Mouse (Mus musculus) lung, adult 2 months (tissue): Measurements from ENCODE around the gene Mylip. TPM values are rescaled to one million over a fixed set of nuclear protein-coding genes. Genes with fewer than 3 reads are reported as not detected.

Experiments used
- DNase-seq: peaks from one replicate; pipeline ENCODE4 v3.0.0; 2022
- H3K4me1 ChIP-seq: fragments of 200-500 bp; 2 replicates; pipeline ENCODE4 v1.6.1; 2011; ENCODE audit warnings: low read length; ENCODE audit not compliant: control insufficient read depth, insufficient read depth
- H3K4me3 ChIP-seq: fragments of 200-500 bp; replicated peaks from 2 replicates; pipeline ENCODE3; 2011; ENCODE audit warnings: low read depth, mild to moderate bottlenecking, control low read depth, low read length; ENCODE audit errors: extremely low read depth
- CTCF ChIP-seq: fragments of 200-500 bp; IDR thresholded peaks from 2 replicates; pipeline ENCODE4 v1.5.1; 2011; ENCODE audit warnings: mild to moderate bottlenecking, low read length, control low read depth; ENCODE audit not compliant: insufficient read depth
- POLR2A ChIP-seq: fragments of 200-500 bp; IDR thresholded peaks from 2 replicates; pipeline ENCODE4 v1.6.1; 2011; ENCODE audit warnings: low read depth, mild to moderate bottlenecking, control low read depth, low read length, borderline replicate concordance; ENCODE audit errors: extremely low read depth
- WGBS: fragments of 180-500 bp; shearing (Covaris S2); methylation state at CpG from one replicate; pipeline ENCODE4 v1.1.7; 2018; 5-methylcytosine and 5-hydroxymethylcytosine counted together
- polyA plus RNA-seq: library from polyadenylated mRNA; depleted of rRNA; stranded (reverse); fragments of >200 nt; gene quantifications from 2 replicates; pipeline ENCODE4 v1.2.3, GENCODE M21; 2012

The Mylip gene
- polyA plus RNA-seq, 1 experiment, result 27.1 TPM

DNA sequence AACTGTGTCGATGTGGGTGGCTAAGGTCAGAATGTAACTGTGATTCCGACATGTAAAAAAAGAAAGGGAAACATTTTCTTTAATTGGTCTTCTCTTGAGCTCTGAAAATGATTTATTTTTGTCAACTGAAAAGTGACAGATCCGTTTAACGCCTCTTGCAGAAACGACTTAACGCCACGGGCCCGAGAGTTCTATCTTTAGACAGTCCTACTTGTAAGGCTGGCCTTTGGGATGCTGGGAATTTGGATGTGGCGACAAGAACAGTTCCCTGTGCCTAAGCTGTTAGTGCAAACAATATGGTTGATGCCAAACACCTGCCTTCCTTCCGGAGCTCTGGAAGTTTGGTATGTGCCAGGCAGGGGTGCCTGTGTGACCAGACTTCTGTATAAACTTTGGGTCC lies 23.8 kb upstream of the Mylip start:
- Histone ChIP-seq H3K4me1 (no peaks in the 10 kb centered on the region), H3K4me3 (no peak overlapping the region)
- TF ChIP-seq CTCF (no peak), POLR2A (no peak)
- WGBS, result 77% methylated on average over 10 of the region's 10 CpGs
- DNase-seq, result no peak

DNA sequence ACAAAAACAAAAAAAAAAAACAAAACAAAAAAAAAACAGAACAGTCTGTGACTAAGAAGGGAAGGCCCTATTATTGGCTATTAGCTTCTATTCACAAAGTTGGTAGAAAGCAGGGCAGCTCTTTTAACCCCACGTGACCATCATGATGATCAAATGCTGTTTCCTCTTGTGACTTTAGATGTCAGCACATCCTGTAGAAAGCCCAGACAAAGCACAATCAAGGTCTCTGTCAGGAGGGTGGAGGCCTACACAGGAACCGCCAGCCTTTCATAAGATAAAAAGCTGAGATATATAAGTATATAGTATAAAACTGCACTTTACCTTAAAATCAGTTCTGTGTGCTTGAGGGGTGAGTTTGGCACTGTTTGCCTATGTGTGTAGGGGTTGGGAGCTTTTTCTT lies 17.9 kb upstream of the Mylip start:
- Histone ChIP-seq H3K4me1 (peaks cover 3% of the 10 kb centered on the region), H3K4me3 (no peak overlapping the region)
- TF ChIP-seq CTCF (no peak), POLR2A (no peak)
- WGBS, result 47% methylated on average over 2 of the region's 2 CpGs
- DNase-seq, result no peak

DNA sequence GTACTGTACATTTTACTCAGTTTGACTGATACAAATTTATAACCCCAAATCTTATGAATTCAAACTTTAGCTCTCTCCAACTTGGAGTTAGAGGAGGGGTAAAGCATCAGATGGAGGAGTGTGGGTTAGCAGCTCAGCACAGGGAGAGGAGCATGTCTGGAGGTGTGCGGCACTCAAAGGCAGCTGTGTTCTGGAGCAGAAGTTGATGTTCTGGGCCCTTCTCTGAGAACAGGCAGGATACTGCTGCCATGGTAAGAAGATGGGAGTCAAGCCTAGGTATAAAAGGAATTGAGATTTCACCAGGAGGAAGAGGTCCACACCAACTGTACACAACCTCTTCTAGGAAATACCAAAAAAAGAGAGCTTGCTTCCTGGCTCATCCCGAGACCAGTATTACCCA lies 17.1 kb upstream of the Mylip start:
- Histone ChIP-seq H3K4me3 (no peak overlapping the region), H3K4me1 (peaks cover 3% of the 10 kb centered on the region)
- DNase-seq, result no peak
- no peak for TF ChIP-seq POLR2A
- no peak for TF ChIP-seq CTCF
- WGBS, result 76% methylated on average over 2 of the region's 2 CpGs

DNA sequence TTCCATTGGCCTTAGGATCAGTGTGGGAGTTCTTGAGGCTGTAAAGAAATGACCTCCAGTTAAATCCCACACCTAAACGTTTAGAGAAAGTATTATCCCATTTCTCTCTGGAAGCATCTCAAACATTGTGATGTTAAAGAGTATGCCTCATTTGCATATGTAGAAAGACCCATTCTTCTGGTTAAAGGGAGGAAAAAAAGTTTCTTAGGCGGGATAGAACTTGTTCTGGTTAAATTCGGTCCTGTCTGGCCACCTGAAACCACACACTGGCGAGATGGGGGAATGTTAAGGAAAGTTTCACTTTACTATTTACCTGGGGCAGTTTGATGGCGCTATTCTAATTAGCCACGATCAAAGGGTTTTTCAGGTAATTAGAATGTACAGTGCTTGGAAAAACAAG lies 14.7 kb upstream of the Mylip start:
- no peak for DNase-seq
- Histone ChIP-seq H3K4me3 (no peak overlapping the region), H3K4me1 (peaks cover 3% of the 10 kb centered on the region)
- no peak for TF ChIP-seq CTCF
- TF ChIP-seq POLR2A, result no peak
- WGBS, result 69% methylated on average over 6 of the region's 6 CpGs

DNA sequence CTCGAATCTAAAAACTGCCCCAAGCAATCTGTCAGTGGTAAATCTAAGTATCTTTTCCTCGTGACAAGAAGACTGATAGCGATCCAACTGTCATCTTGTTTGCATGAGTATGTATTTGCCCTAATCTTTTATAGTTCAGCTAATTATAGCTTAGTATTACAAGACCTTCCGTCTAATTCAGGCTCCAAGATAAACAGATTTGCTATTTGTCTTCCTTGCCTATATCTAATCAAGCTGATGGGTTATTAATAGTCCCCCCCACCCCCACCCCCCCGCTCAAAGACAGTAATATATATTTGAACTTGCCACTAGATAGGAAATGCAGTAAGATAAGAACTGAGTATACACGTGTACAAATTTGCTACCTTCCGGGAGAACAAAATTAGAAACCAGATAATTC lies 7.3 kb upstream of the Mylip start:
- 37% methylated on average over 7 of the region's 7 CpGs for WGBS
- Histone ChIP-seq H3K4me3 (no peak overlapping the region), H3K4me1 (no peaks in the 10 kb centered on the region)
- no peak for TF ChIP-seq POLR2A
- TF ChIP-seq CTCF, result no peak
- no peak for DNase-seq

DNA sequence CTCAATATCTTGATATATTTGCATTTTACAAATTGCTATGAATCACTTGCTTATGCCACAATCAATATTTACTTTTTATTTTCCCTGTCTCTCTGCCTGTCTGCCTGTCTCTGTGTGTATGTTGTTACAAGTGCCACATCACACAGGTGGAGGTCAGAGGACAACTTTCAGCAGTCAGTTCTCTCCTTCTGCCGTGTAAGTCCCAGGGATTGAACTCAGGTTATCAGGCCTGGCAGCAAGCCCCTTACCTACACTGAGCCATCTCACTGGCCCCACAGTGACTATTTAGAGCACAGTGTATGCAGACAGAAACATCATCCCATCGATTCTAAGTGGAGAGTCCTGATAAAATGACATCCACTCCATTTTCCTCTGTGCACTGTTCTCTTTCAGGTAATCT lies 4.9 kb upstream of the Mylip start:
- WGBS, result 79% methylated on average over 2 of the region's 2 CpGs
- TF ChIP-seq CTCF (no peak), POLR2A (no peak)
- no peak overlapping the region for H3K4me3 ChIP-seq
- no peaks in the 10 kb centered on the region for H3K4me1 ChIP-seq
- no peak for DNase-seq

DNA sequence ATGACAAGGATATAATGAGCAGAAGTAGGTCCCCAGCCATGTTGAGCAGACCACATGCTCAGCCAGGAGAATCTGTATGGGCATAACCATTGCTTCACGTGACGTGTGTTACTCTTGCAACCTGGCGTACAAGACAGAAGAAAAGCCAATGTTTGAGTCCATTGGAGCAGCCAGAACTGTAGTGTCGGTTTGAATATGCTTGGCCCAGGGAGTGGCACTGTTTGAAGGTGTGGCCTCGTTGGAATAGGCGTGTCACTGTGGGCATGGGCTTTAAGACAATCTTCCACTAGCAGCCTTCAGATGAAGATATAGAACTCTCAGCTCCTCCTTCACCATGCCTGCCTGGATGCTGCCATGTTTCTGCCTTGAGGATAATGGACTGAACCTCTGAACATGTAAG lies 4.0 kb upstream of the Mylip start:
- Histone ChIP-seq H3K4me3 (no peak overlapping the region), H3K4me1 (no peaks in the 10 kb centered on the region)
- TF ChIP-seq POLR2A (no peak), CTCF (no peak)
- DNase-seq, result no peak
- WGBS, result 87% methylated on average over 6 of the region's 6 CpGs

DNA sequence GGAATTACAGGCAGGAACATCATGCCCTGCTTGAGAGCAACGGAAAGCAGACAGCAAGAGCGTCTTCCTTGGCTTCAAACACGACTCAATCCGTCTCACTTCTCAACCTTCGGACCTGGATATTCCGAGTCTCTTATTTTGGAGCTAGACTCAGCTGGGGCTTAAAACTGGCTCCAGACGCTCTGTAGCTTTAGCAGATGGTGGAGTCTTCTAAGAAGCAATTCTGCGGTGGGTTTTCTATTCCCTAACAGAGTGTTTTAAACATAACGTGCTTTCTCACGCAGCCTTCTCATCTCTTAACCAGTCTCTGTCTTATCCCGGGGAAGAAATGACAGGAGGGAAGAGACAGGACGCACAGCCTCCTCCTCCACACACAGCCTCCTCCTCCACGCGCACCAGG lies 3.3 kb upstream of the Mylip start:
- no peak for TF ChIP-seq CTCF
- DNase-seq, result no peak
- WGBS, result 93% methylated on average over 14 of the region's 14 CpGs
- 0 out of 2 replicates have a peak, but pooled peaks cover 1% of the 10 kb centered on the region for H3K4me1 ChIP-seq
- H3K4me3 ChIP-seq, result no peak overlapping the region

DNA sequence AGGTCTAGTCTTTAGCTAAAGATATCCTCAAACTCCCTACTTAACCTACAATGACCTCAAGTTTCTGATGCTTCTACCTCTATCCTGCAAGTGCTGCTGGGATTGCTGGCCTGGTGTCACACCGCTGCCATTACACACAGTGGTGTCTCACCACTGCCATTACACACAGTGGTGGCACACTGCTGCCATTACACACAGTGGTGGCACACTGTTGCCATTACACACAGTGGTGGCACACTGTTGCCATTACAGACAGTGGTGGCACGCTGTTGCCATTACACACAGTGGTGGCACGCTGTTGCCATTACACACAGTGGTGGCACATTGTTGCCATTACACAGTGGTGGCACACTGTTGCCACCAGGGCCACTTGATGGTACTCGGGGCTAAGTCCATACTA lies 2.3 kb upstream of the Mylip start:
- 0 out of 2 replicates have a peak, but pooled peaks cover 4% of the 10 kb centered on the region for H3K4me1 ChIP-seq
- TF ChIP-seq POLR2A, result no peak
- TF ChIP-seq CTCF, result no peak
- no peak overlapping the region for H3K4me3 ChIP-seq
- no peak for DNase-seq
- WGBS, result 98% methylated on average over 4 of the region's 4 CpGs

DNA sequence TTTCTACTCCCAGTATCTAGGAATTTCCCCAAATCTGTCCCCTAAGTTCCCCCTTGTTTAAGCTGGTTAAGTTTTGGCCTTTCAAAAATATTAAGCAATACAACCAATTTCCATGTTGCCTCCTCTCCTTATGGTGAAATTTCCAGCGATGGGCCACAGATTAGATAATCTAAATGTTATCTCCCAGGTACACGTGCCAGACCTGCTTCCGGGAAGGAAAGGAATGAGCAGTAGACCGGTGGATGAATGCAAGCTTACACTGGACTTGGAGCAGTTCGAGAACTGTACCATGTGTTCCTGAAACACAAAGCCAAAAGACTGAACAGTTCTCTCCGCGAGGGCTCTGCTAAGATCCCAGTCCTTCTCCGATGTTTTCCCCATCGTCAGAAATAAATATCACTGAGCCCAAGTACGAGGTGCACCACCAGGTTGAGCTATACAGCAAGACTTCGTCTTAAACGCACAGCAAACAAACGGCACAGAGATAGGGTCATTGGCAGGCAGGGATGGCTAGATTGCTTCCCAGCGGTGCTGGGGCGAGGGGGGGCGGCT lies 1.2 kb upstream of the Mylip start:
- 71% methylated on average over 16 of the region's 16 CpGs for WGBS

DNA sequence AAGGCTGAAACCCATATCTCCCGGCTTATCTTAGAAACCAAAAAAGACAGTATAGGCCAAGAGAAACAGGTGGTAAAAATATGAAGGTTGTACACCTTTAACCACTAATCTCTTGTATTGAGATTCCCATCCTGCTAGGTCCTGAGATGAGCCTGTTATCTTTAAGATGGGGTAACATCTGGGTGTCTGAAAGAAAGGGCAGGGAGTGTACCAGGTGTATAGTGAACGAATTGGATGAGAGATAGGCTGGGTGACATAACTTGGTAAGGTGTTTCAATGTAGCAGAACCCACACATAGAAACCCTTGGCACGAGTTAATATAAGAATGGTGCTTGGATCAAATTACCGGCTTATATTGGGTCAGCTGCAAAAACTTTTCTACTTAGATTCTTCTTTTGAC lies 653 bp upstream of the Mylip start:
- Histone ChIP-seq H3K4me3 (no peak overlapping the region), H3K4me1 (peaks cover 4% of the 10 kb centered on the region; the same call in 1 of the 2 replicates)
- no peak for TF ChIP-seq POLR2A
- no peak for DNase-seq
- WGBS, result 37% methylated on average over 4 of the region's 4 CpGs

More for the DNA sequence above, 1.2 kb upstream of the Mylip start:
- no peak for DNase-seq
- Histone ChIP-seq H3K4me1 (peaks cover 4% of the 10 kb centered on the region; the same call in 1 of the 2 replicates), H3K4me3 (no peak overlapping the region)
- no peak for TF ChIP-seq CTCF
- no peak for TF ChIP-seq POLR2A
